Mouse (Mus musculus) stomach, postnatal 0 days (tissue): Measurements from ENCODE around the gene Fstl1.

ENCODE experiments used
- CTCF ChIP-seq: IDR thresholded peaks from 2 replicates; pipeline ENCODE4 v1.5.1; 2016; ENCODE audit warnings: antibody characterized with exemption, low read depth, mild to moderate bottlenecking, moderate library complexity
- EP300 ChIP-seq: optimal IDR thresholded peaks from 2 replicates; pipeline ENCODE3; 2016; ENCODE audit warnings: antibody characterized with exemption

DNA sequence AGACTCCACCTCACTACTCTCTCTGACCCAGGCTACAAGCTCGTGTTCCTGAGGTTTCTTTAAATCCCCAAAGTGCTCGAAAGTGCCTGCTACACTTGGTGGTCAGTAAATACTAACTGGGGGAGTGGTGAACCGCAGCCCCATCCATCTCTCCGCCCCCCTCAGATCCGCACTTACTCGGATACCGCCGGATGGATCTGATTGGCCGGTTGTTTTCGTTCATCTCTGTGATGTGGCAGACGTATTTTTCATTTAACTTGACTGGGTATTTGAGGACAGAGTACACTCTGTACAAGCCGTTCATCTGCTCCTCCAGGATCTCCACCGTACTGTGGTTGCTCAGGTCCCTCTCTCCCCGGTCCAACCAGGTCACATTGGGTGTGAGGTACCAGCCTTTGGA, 77.4 kb downstream of the Fstl1 start:
- TF ChIP-seq CTCF = no peak
- TF ChIP-seq EP300 = no peak
